Mouse (Mus musculus): ENCODE results near the gene Pygo2. TPM values are rescaled to one million over a fixed set of nuclear protein-coding genes. Genes with fewer than 3 reads are reported as not detected.
A peak's percentile ranks its signal among the peaks of the same experiment; 100 is the strongest.

Pygo2 gene
- polyA plus RNA-seq, 1 experiment from 2014 or later = 44.0 TPM

GRCm38 (mm10) chr3:89454401-89455177 lies 24.6 kb downstream of the Pygo2 start, which contains the start of gene Pmvk:
Gene Pmvk, plus strand, starts transcription at chr3:89454541.
- Histone ChIP-seq H3K9me3 (no peaks in the 10 kb centered on the region), H3K9ac (no peak within 1 kb of the TSS), H3K4me3 (no peak within 1 kb of the TSS), H3K27ac (no peak within 1 kb of the TSS), H3K36me3 (replicated peaks) (no peaks in the 10 kb centered on the region), H3K4me1 (peaks cover 9% of the 10 kb centered on the region; the same call in 1 of the 2 replicates), H3K4me2 (no peak within 1 kb of the TSS), H3K27me3 (replicated peaks) (no peaks in the 10 kb centered on the region)
- WGBS = 65% methylated on average over 10 of the region's 10 CpGs
- ATAC-seq (replicated peaks) = no peak

DNA sequence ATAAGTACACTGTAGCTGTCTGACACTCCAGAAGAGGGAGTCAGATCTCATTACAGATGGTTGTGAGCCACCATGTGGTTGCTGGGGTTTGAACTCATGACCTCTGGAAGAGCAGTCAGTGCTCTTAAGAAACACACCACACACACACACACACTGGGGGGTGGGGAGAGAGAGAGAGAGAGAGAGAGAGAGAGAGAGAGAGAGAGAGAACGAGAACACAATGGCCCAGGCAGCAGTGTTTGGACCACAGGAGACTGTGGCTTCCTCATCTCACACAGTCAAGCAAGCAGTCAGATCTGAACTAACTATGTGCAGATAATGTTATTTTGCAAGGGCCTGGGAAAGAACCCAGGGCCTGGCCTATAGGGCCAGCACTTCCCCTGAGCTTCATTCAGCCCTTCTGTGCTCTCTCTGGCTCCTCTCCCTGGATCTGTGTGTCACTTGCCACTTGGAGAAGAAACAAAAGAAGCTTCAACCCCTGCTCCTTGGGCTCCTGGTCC lies 25.8 kb downstream of the Pygo2 start:
- no peak overlapping the region for H3K4me3 ChIP-seq
- no peak overlapping the region for H3K27ac ChIP-seq
- H3K4me1 ChIP-seq = peaks cover 21% of the 10 kb centered on the region; the same call in 1 of the 2 replicates
- 17% methylated on average over 1 of the region's 1 CpGs for WGBS
- no peak overlapping the region for H3K4me2 ChIP-seq
- H3K9me3 ChIP-seq = no peaks in the 10 kb centered on the region
- no peak overlapping the region for H3K9ac ChIP-seq
- no peaks in the 10 kb centered on the region for H3K27me3 ChIP-seq (replicated peaks)
- ATAC-seq (replicated peaks) = no peak
- H3K36me3 ChIP-seq (replicated peaks) = no peaks in the 10 kb centered on the region

- Histone ChIP-seq H3K4me1 (peaks cover 17% of the 10 kb centered on the region; the same call in 1 of the 2 replicates), H3K4me3 (no peak overlapping the region), H3K9ac (no peak overlapping the region), H3K27ac (no peak overlapping the region), H3K4me2 (no peak overlapping the region), H3K36me3 (replicated peaks) (0 out of 2 replicates have a peak, but pooled peaks cover 3% of the 10 kb centered on the region), H3K9me3 (no peaks in the 10 kb centered on the region), H3K27me3 (replicated peaks) (no peaks in the 10 kb centered on the region)
- 31% methylated on average over 10 of the region's 10 CpGs for WGBS
- ATAC-seq (replicated peaks) = no peak
Observed at GRCm38 (mm10) chr3:89456726-89457665, 27.0 kb downstream of the Pygo2 start.

- 44% methylated on average over 13 of the region's 13 CpGs for WGBS
- H3K4me1 ChIP-seq = peaks cover 14% of the 10 kb centered on the region; the same call in 1 of the 2 replicates
- H3K9me3 ChIP-seq = no peaks in the 10 kb centered on the region
- ATAC-seq (replicated peaks) = peak; percentile 55
- H3K4me2 ChIP-seq = peak overlapping the region; percentile 70
- H3K27ac ChIP-seq = peak overlapping the region; percentile 92
- 0 out of 2 replicates have a peak, but pooled peaks cover 3% of the 10 kb centered on the region for H3K36me3 ChIP-seq (replicated peaks)
- peak overlapping the region; percentile 66 for H3K4me3 ChIP-seq
- H3K9ac ChIP-seq = peak overlapping the region; percentile 80; the same call in 1 of the 2 replicates
- no peaks in the 10 kb centered on the region for H3K27me3 ChIP-seq (replicated peaks)
Observed at GRCm38 (mm10) chr3:89458372-89458964, 28.5 kb downstream of the Pygo2 start.

- H3K9ac ChIP-seq = peak overlapping the region; percentile 80
- H3K4me2 ChIP-seq = peak overlapping the region; percentile 70
- peaks cover 14% of the 10 kb centered on the region; the same call in 1 of the 2 replicates for H3K4me1 ChIP-seq
- WGBS = under 1% methylated on average over 36 of the region's 36 CpGs
- H3K27ac ChIP-seq = peak overlapping the region; percentile 92
- peak overlapping the region; percentile 66 for H3K4me3 ChIP-seq
- no peaks in the 10 kb centered on the region for H3K9me3 ChIP-seq
- 0 out of 2 replicates have a peak, but pooled peaks cover 3% of the 10 kb centered on the region for H3K36me3 ChIP-seq (replicated peaks)
- ATAC-seq (replicated peaks) = peak; percentile 92
- H3K27me3 ChIP-seq (replicated peaks) = no peaks in the 10 kb centered on the region
Observed at GRCm38 (mm10) chr3:89458965-89459807, 29.2 kb downstream of the Pygo2 start.

GRCm38 (mm10) chr3:89468268-89468667 lies 38.3 kb downstream of the Pygo2 start:
- Histone ChIP-seq H3K27me3 (replicated peaks) (no peaks in the 10 kb centered on the region), H3K9ac (no peak overlapping the region), H3K27ac (no peak overlapping the region), H3K4me1 (no peaks in the 10 kb centered on the region), H3K4me3 (no peak overlapping the region), H3K36me3 (replicated peaks) (peaks cover 4% of the 10 kb centered on the region; the same call in 1 of the 2 replicates), H3K9me3 (no peaks in the 10 kb centered on the region), H3K4me2 (no peak overlapping the region)
- WGBS = 46% methylated on average over 4 of the region's 4 CpGs
- ATAC-seq (replicated peaks) = no peak

- Histone ChIP-seq H3K27me3 (replicated peaks) (no peaks in the 10 kb centered on the region), H3K4me3 (no peak overlapping the region), H3K9me3 (no peaks in the 10 kb centered on the region), H3K36me3 (replicated peaks) (peaks cover 4% of the 10 kb centered on the region; the same call in 1 of the 2 replicates), H3K4me2 (no peak overlapping the region), H3K4me1 (no peaks in the 10 kb centered on the region), H3K27ac (no peak overlapping the region), H3K9ac (no peak overlapping the region)
- WGBS = 81% methylated on average over 7 of the region's 7 CpGs
- no peak for ATAC-seq (replicated peaks)
Observed at GRCm38 (mm10) chr3:89472280-89472679, 42.3 kb downstream of the Pygo2 start.

GRCm38 (mm10) chr3:89473838-89474237 lies 43.8 kb downstream of the Pygo2 start:
- Histone ChIP-seq H3K27me3 (replicated peaks) (no peaks in the 10 kb centered on the region), H3K9ac (no peak overlapping the region), H3K36me3 (replicated peaks) (peaks cover 4% of the 10 kb centered on the region; the same call in 1 of the 2 replicates), H3K4me1 (no peaks in the 10 kb centered on the region), H3K4me2 (no peak overlapping the region), H3K9me3 (no peaks in the 10 kb centered on the region), H3K4me3 (no peak overlapping the region), H3K27ac (no peak overlapping the region)
- 81% methylated on average over 6 of the region's 6 CpGs for WGBS
- no peak for ATAC-seq (replicated peaks)

GRCm38 (mm10) chr3:89479055-89479454 lies 49.0 kb downstream of the Pygo2 start:
- no peaks in the 10 kb centered on the region for H3K4me1 ChIP-seq
- H3K27me3 ChIP-seq (replicated peaks) = no peaks in the 10 kb centered on the region
- no peaks in the 10 kb centered on the region for H3K36me3 ChIP-seq (replicated peaks)
- no peak overlapping the region for H3K4me3 ChIP-seq
- ATAC-seq (replicated peaks) = no peak
- no peak overlapping the region for H3K27ac ChIP-seq
- H3K9me3 ChIP-seq = no peaks in the 10 kb centered on the region
- 82% methylated on average over 6 of the region's 6 CpGs for WGBS
- no peak overlapping the region for H3K4me2 ChIP-seq
- no peak overlapping the region for H3K9ac ChIP-seq

- Histone ChIP-seq H3K27ac (no peak overlapping the region), H3K36me3 (replicated peaks) (no peaks in the 10 kb centered on the region), H3K9me3 (no peaks in the 10 kb centered on the region), H3K27me3 (replicated peaks) (0 out of 2 replicates have a peak, but pooled peaks cover 4% of the 10 kb centered on the region), H3K4me1 (no peaks in the 10 kb centered on the region), H3K4me2 (no peak overlapping the region), H3K9ac (no peak overlapping the region), H3K4me3 (no peak overlapping the region)
- no peak for ATAC-seq (replicated peaks)
- 40% methylated on average over 2 of the region's 2 CpGs for WGBS
Observed at GRCm38 (mm10) chr3:89481488-89481887, 51.5 kb downstream of the Pygo2 start.

- no peak overlapping the region for H3K4me2 ChIP-seq
- WGBS = 89% methylated on average over 5 of the region's 5 CpGs
- H3K27me3 ChIP-seq (replicated peaks) = 0 out of 2 replicates have a peak, but pooled peaks cover 4% of the 10 kb centered on the region
- no peak overlapping the region for H3K4me3 ChIP-seq
- no peak overlapping the region for H3K27ac ChIP-seq
- H3K36me3 ChIP-seq (replicated peaks) = no peaks in the 10 kb centered on the region
- ATAC-seq (replicated peaks) = no peak
- H3K4me1 ChIP-seq = no peaks in the 10 kb centered on the region
- H3K9ac ChIP-seq = no peak overlapping the region
- H3K9me3 ChIP-seq = no peaks in the 10 kb centered on the region
Observed at GRCm38 (mm10) chr3:89482249-89482648, 52.2 kb downstream of the Pygo2 start.

All from midbrain, embryonic 15.5 days (tissue).